Mouse (Mus musculus): Measurements from ENCODE around the gene Ubr4. TPM values are rescaled to one million over a fixed set of nuclear protein-coding genes. Genes with fewer than 3 reads are reported as not detected.

Gene Ubr4
- polyA plus RNA-seq, 1 experiment from 2014 or later, result 75.4 TPM

DNA sequence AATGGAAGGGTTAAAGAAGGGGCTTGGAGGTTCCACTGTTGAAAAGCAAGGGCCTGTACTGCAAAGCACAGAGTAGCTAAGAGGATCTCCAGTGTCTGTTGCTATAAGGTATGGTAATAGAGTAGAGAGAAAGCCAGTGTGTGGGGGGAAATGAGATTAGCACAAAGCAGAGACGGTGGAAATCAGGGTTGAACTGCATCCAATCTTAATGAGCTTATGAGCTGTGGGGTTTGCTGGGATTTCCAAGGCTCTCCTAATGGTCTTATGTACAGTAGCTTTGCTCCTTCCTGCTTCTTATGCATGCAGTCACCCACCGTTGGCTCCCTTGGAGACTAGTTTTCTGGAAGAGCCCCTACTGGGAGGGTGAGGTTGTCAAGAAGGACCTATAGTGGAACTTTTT lies 93.8 kb downstream of the Ubr4 start:
- Histone ChIP-seq H3K36me3 (peaks cover 99% of the 10 kb centered on the region), H3K27ac (no peak overlapping the region), H3K9me3 (no peaks in the 10 kb centered on the region), H3K27me3 (ENCODE audit: insufficient read depth, poor library complexity, severe bottlenecking) (no peaks in the 10 kb centered on the region), H3K4me3 (no peak overlapping the region), H3K4me1 (no peaks in the 10 kb centered on the region)
- DNase-seq (ENCODE audit: low spot score), result no peak
- WGBS, result 84% methylated on average over 2 of the region's 2 CpGs

GRCm38 (mm10) chr4:139446731-139447675 lies 94.6 kb downstream of the Ubr4 start:
- WGBS, result 88% methylated on average over 11 of the region's 11 CpGs
- no peak overlapping the region for H3K27ac ChIP-seq
- no peak for DNase-seq (ENCODE audit: low spot score)

DNA sequence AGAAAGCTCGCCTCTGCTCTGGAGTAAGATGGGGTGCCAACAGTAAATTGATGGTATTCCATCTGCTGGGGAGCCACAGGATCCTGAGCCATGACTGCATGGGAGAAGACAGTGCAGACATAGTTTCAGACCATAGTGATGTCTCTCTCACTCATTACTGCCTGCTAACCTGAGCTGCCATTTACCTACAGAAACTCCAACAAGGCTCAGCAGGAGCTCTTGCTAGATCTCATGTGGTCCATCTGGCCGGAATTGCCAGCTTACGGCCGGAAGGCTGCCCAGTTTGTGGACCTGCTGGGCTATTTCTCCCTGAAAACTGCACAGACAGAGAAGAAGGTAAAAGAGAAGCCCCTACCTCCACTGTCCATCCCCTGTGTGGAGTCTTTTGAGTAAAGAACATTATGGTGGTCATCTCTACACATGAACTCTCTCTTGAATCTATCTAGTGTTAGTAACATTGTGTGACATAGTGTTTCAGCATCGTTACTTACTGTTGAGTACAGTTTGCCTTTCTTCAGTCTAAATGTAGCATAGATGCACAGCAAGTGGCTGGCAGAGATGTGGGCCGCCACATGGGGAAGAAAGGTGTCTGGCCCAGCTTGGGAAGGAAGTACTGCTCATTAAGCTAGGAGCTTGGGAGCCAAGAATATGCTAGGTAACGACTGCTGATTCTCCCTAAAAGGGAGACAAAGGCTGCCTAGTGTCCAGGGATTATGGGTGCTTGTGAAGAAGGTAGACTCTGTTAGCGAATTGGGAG lies 100.7 kb downstream of the Ubr4 start:
- 90% methylated on average over 8 of the region's 8 CpGs for WGBS
- no peak overlapping the region for H3K27ac ChIP-seq
- peaks cover 5% of the 10 kb centered on the region; the same call in 1 of the 2 replicates for H3K4me1 ChIP-seq
- H3K27me3 ChIP-seq (ENCODE audit: insufficient read depth, poor library complexity, severe bottlenecking), result no peaks in the 10 kb centered on the region
- H3K4me3 ChIP-seq, result no peak overlapping the region
- peaks cover 100% of the 10 kb centered on the region for H3K36me3 ChIP-seq
- no peak for DNase-seq (ENCODE audit: low spot score)
- no peaks in the 10 kb centered on the region for H3K9me3 ChIP-seq

More at GRCm38 (mm10) chr4:139446731-139447675, 94.6 kb downstream of the Ubr4 start:
- no peak overlapping the region for H3K4me3 ChIP-seq
- no peaks in the 10 kb centered on the region for H3K4me1 ChIP-seq
- no peaks in the 10 kb centered on the region for H3K27me3 ChIP-seq (ENCODE audit: insufficient read depth, poor library complexity, severe bottlenecking)
- H3K9me3 ChIP-seq, result no peaks in the 10 kb centered on the region
- peaks cover 99% of the 10 kb centered on the region for H3K36me3 ChIP-seq

GRCm38 (mm10) chr4:139454339-139454738 lies 101.9 kb downstream of the Ubr4 start:
- peaks cover 5% of the 10 kb centered on the region; the same call in 1 of the 2 replicates for H3K4me1 ChIP-seq
- DNase-seq (ENCODE audit: low spot score), result no peak
- no peak overlapping the region for H3K4me3 ChIP-seq
- no peak overlapping the region for H3K27ac ChIP-seq
- H3K27me3 ChIP-seq (ENCODE audit: insufficient read depth, poor library complexity, severe bottlenecking), result no peaks in the 10 kb centered on the region
- H3K36me3 ChIP-seq, result peaks cover 100% of the 10 kb centered on the region
- no peaks in the 10 kb centered on the region for H3K9me3 ChIP-seq
- 89% methylated on average over 6 of the region's 6 CpGs for WGBS

DNA sequence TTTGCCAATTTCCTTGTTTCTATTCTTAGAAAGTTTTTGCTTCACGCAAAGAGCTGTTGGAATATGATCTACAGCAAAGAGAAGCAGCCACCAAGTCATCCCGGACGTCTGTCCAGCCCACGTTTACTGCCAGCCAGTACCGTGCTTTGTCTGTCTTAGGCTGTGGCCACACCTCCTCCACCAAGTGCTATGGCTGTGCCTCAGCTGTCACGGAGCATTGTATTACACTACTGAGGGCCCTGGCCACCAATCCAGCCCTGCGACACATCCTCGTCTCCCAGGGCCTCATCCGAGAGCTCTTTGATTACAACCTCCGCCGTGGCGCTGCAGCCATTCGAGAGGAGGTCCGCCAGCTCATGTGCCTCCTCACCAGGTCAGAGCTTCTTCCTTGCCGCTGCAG lies 107.6 kb downstream of the Ubr4 start:
- H3K36me3 ChIP-seq, result peaks cover 100% of the 10 kb centered on the region
- 90% methylated on average over 15 of the region's 15 CpGs for WGBS
- DNase-seq (ENCODE audit: low spot score), result no peak

GRCm38 (mm10) chr4:139464163-139464562 lies 111.8 kb downstream of the Ubr4 start:
- H3K27ac ChIP-seq, result no peak overlapping the region
- peaks cover 99% of the 10 kb centered on the region for H3K36me3 ChIP-seq
- DNase-seq (ENCODE audit: low spot score), result no peak
- H3K4me3 ChIP-seq, result no peak overlapping the region
- no peaks in the 10 kb centered on the region for H3K9me3 ChIP-seq
- no peaks in the 10 kb centered on the region for H3K4me1 ChIP-seq
- 95% methylated on average over 12 of the region's 12 CpGs for WGBS
- no peaks in the 10 kb centered on the region for H3K27me3 ChIP-seq (ENCODE audit: insufficient read depth, poor library complexity, severe bottlenecking)

More for the DNA sequence above, 107.6 kb downstream of the Ubr4 start:
- H3K4me3 ChIP-seq, result no peak overlapping the region
- no peaks in the 10 kb centered on the region for H3K9me3 ChIP-seq
- no peaks in the 10 kb centered on the region for H3K27me3 ChIP-seq (ENCODE audit: insufficient read depth, poor library complexity, severe bottlenecking)
- no peak overlapping the region for H3K27ac ChIP-seq
- peaks cover 5% of the 10 kb centered on the region; the same call in 1 of the 2 replicates for H3K4me1 ChIP-seq

- WGBS, result 92% methylated on average over 6 of the region's 6 CpGs
- H3K27ac ChIP-seq, result no peak overlapping the region
Observed at GRCm38 (mm10) chr4:139466541-139466940, 114.1 kb downstream of the Ubr4 start.

DNA sequence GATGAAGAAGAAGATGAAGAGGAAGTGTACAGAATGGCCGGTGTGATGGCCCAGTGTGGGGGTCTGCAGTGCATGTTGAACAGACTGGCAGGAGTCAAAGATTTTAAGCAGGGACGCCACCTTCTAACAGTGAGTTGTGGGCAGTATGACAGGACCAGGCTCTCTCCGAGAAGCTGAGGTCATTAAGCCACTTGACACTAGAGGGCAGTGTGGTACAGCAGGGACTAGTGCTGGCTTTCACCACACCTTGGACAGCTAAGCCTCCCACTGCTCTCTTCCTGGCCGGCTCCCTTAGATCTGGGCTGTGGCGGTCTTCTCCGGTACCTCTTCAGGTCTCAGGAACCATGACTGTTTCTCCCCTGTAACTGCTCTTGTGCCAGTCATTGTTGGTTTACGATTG lies 117.8 kb downstream of the Ubr4 start:
- WGBS, result 54% methylated on average over 7 of the region's 7 CpGs
- no peak overlapping the region for H3K27ac ChIP-seq
- no peaks in the 10 kb centered on the region for H3K9me3 ChIP-seq
- H3K4me3 ChIP-seq, result no peak overlapping the region
- H3K36me3 ChIP-seq, result peaks cover 99% of the 10 kb centered on the region
- H3K4me1 ChIP-seq, result no peaks in the 10 kb centered on the region
- H3K27me3 ChIP-seq (ENCODE audit: insufficient read depth, poor library complexity, severe bottlenecking), result no peaks in the 10 kb centered on the region
- DNase-seq (ENCODE audit: low spot score), result peak; percentile 86

More at GRCm38 (mm10) chr4:139466541-139466940, 114.1 kb downstream of the Ubr4 start:
- H3K4me1 ChIP-seq, result no peaks in the 10 kb centered on the region
- no peaks in the 10 kb centered on the region for H3K9me3 ChIP-seq
- H3K4me3 ChIP-seq, result no peak overlapping the region
- no peak for DNase-seq (ENCODE audit: low spot score)
- H3K36me3 ChIP-seq, result peaks cover 99% of the 10 kb centered on the region
- no peaks in the 10 kb centered on the region for H3K27me3 ChIP-seq (ENCODE audit: insufficient read depth, poor library complexity, severe bottlenecking)

DNA sequence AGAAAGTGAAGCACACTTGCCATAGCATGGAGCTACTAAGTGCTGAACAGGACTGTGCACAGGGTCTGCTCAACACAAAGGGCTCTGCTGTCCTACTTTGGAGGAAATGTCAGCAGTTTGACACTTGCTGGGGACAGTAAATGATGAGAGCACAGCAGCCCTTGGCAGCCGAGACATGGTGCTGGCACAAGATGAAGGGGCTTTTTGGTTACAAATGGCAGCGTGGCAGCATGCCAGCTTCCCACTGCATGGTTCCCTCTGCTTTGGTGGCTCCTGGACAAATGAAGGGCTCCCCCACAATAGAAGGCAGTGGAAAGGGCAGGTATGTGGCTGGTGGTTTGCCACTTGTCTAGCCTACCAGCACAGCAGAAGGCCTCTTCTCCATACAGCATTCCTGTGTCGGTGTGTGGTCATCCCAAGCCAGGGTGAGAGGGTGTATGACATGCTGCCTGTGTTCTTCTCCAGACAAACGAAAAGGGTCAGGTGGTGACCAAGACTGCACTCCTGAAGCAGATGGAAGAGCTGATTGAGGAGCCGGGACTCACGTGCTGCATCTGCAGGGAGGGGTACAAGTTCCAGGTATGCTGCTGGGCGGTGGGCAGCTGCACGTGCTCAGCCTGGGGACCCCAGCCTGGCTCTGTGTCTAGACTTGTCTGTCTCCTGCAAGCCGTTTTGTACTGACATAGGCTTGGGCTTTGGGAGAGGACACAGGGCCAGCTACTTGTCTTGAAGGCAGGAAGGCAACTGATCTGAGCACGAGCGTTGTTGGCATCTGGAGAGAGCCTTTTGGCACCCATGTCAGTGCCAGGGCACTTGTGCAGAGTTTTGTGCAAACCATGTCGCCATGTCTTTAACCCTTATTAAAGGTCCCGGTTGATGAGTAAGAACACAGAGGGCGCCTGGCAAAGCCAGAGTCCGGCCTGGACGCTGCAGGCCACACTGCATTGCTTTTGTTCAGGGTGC lies 124.5 kb downstream of the Ubr4 start:
- H3K4me1 ChIP-seq, result peaks cover 13% of the 10 kb centered on the region; the same call in 1 of the 2 replicates
- H3K4me3 ChIP-seq, result no peak overlapping the region
- H3K27ac ChIP-seq, result no peak overlapping the region
- peaks cover 100% of the 10 kb centered on the region for H3K36me3 ChIP-seq
- no peaks in the 10 kb centered on the region for H3K27me3 ChIP-seq (ENCODE audit: insufficient read depth, poor library complexity, severe bottlenecking)
- DNase-seq (ENCODE audit: low spot score), result no peak
- 92% methylated on average over 16 of the region's 16 CpGs for WGBS
- H3K9me3 ChIP-seq, result no peaks in the 10 kb centered on the region

- no peaks in the 10 kb centered on the region for H3K9me3 ChIP-seq
- no peak overlapping the region for H3K4me3 ChIP-seq
- peaks cover 100% of the 10 kb centered on the region for H3K36me3 ChIP-seq
- no peaks in the 10 kb centered on the region for H3K27me3 ChIP-seq (ENCODE audit: insufficient read depth, poor library complexity, severe bottlenecking)
- DNase-seq (ENCODE audit: low spot score), result no peak
- H3K27ac ChIP-seq, result no peak overlapping the region
- H3K4me1 ChIP-seq, result peaks cover 13% of the 10 kb centered on the region; the same call in 1 of the 2 replicates
- 78% methylated on average over 2 of the region's 2 CpGs for whole genome bisulfite sequencing
Observed at GRCm38 (mm10) chr4:139477983-139478382, 125.6 kb downstream of the Ubr4 start.

DNA sequence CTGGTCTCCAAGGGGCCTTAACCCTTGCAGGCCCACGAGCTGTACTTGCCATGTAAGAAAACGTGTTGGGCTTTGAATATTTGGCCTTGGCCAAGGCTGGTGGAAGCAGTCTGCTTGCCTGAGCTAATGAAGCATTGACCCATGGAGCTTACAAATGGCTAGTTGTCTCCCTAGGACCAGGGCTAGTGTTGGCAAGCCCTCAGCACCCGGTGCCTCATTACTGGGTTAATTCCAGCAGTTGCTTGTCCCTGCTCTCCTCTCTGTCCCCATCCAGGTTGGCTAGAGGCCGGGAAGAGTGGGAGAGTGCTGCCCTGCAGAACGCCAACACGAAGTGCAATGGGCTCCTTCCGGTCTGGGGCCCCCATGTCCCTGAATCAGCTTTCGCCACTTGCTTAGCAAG lies 126.8 kb downstream of the Ubr4 start:
- H3K4me1 ChIP-seq, result peaks cover 13% of the 10 kb centered on the region; the same call in 1 of the 2 replicates
- DNase-seq (ENCODE audit: low spot score), result no peak
- no peak overlapping the region for H3K27ac ChIP-seq
- no peaks in the 10 kb centered on the region for H3K27me3 ChIP-seq (ENCODE audit: insufficient read depth, poor library complexity, severe bottlenecking)
- H3K36me3 ChIP-seq, result peaks cover 100% of the 10 kb centered on the region
- no peaks in the 10 kb centered on the region for H3K9me3 ChIP-seq
- no peak overlapping the region for H3K4me3 ChIP-seq
- WGBS, result 92% methylated on average over 8 of the region's 8 CpGs

DNA sequence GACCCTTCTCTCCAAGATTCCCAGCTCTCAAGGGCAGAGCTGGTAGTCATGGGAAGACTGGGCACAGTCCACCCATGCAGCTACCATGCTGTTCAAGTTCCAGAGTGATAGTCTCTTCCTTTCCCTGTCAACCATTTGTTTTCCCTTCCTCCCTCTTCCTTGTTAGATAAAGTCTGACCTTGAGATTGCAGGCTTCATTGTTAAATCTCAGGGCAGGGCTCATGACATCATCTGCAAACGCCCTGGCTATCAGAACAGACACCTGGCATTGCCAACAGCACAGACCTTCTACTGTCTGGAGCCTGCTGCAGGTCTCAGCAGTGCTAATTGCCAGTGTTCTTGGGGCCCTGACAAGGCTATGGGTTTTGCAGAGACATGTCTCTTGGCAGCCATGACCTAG lies 129.0 kb downstream of the Ubr4 start:
- peaks cover 98% of the 10 kb centered on the region for H3K36me3 ChIP-seq
- H3K4me1 ChIP-seq, result peaks cover 13% of the 10 kb centered on the region; the same call in 1 of the 2 replicates
- H3K27ac ChIP-seq, result peak overlapping the region; percentile 33; the same call in 1 of the 2 replicates
- no peak overlapping the region for H3K4me3 ChIP-seq
- no peak for DNase-seq (ENCODE audit: low spot score)
- H3K9me3 ChIP-seq, result no peaks in the 10 kb centered on the region
- no peaks in the 10 kb centered on the region for H3K27me3 ChIP-seq (ENCODE audit: insufficient read depth, poor library complexity, severe bottlenecking)
- WGBS, result 58% methylated on average over 1 of the region's 1 CpGs

All from heart, embryonic 10.5 days (tissue).